Mouse (Mus musculus) small intestine, adult 2 months (tissue): Measurements from ENCODE around the gene 1700066M21Rik. TPM values are rescaled to one million over a fixed set of nuclear protein-coding genes. Genes with fewer than 3 reads are reported as not detected.

ENCODE experiments used
- H3K27ac ChIP-seq: fragments of 200-500 bp; 2 replicates; pipeline ENCODE4 v1.5.1; 2012; ENCODE audit warnings: low read depth, low read length, control low read depth, inconsistent platforms; ENCODE audit not compliant: insufficient read depth
- H3K27me3 ChIP-seq: fragments of 200-500 bp; 2 replicates; pipeline ENCODE4 v1.6.1; 2012; ENCODE audit warnings: mild to moderate bottlenecking, moderate library complexity, low read length, inconsistent platforms; ENCODE audit not compliant: control insufficient read depth, insufficient read depth
- H3K36me3 ChIP-seq: fragments of 200-500 bp; 2 replicates; pipeline ENCODE4 v1.6.1; 2012; ENCODE audit warnings: mild to moderate bottlenecking, low read length, control low read depth, inconsistent platforms; ENCODE audit not compliant: control insufficient read depth, insufficient read depth
- H3K4me1 ChIP-seq: fragments of 200-500 bp; 2 replicates; pipeline ENCODE4 v1.6.1; 2012; ENCODE audit warnings: low read length, inconsistent platforms, mixed read lengths; ENCODE audit not compliant: control insufficient read depth, insufficient read depth, insufficient read length
- H3K4me3 ChIP-seq: fragments of 200-500 bp; 2 replicates; pipeline ENCODE4 v1.5.1; 2012; ENCODE audit warnings: low read depth, mild to moderate bottlenecking, control low read depth, inconsistent platforms, low read length, moderate library complexity
- CTCF ChIP-seq: fragments of 200-500 bp; IDR thresholded peaks from 2 replicates; pipeline ENCODE4 v1.5.1; 2012; ENCODE audit warnings: low read depth, mild to moderate bottlenecking, control low read depth, inconsistent platforms, low read length, moderate library complexity, mixed read lengths; ENCODE audit not compliant: insufficient replicate concordance, insufficient read length; ENCODE audit errors: extremely low read depth
- POLR2A ChIP-seq: fragments of 200-500 bp; IDR thresholded peaks from 2 replicates; pipeline ENCODE4 v1.6.1; 2012; ENCODE audit warnings: low read depth, mild to moderate bottlenecking, control low read depth, inconsistent platforms, low read length, moderate library complexity
- WGBS: fragments of 180-500 bp; shearing (Covaris S2); methylation state at CpG from one replicate; pipeline ENCODE4 v1.1.7; 2018; 5-methylcytosine and 5-hydroxymethylcytosine counted together
- polyA plus RNA-seq: library from polyadenylated mRNA; depleted of rRNA; stranded (reverse); fragments of >200 nt; gene quantifications from 2 replicates; pipeline ENCODE4 v1.2.3, GENCODE M21; 2012

Gene 1700066M21Rik
- polyA plus RNA-seq, 1 experiment: 10.2 TPM

GRCm38 (mm10) chr1:57392417-57392816, 15.0 kb downstream of the 1700066M21Rik start:
- H3K27ac ChIP-seq: no peak overlapping the region
- TF ChIP-seq POLR2A (no peak), CTCF (no peak)
- H3K4me1 ChIP-seq: no peaks in the 10 kb centered on the region
- H3K27me3 ChIP-seq: no peaks in the 10 kb centered on the region
- H3K4me3 ChIP-seq: no peak overlapping the region
- H3K36me3 ChIP-seq: peaks cover 28% of the 10 kb centered on the region
- 82% methylated on average over 4 of the region's 4 CpGs for whole genome bisulfite sequencing

GRCm38 (mm10) chr1:57394051-57394450, 16.6 kb downstream of the 1700066M21Rik start:
- WGBS: 55% methylated on average over 3 of the region's 3 CpGs
- Histone ChIP-seq H3K27me3 (no peaks in the 10 kb centered on the region), H3K36me3 (peaks cover 24% of the 10 kb centered on the region), H3K4me1 (no peaks in the 10 kb centered on the region), H3K4me3 (no peak overlapping the region), H3K27ac (no peak overlapping the region)
- TF ChIP-seq POLR2A (no peak), CTCF (no peak)

- 97% methylated on average over 2 of the region's 2 CpGs for WGBS
- TF ChIP-seq CTCF (no peak), POLR2A (no peak)
- no peak overlapping the region for H3K4me3 ChIP-seq
- H3K36me3 ChIP-seq: peaks cover 17% of the 10 kb centered on the region
- no peaks in the 10 kb centered on the region for H3K4me1 ChIP-seq
- H3K27ac ChIP-seq: no peak overlapping the region
- H3K27me3 ChIP-seq: no peaks in the 10 kb centered on the region
Measured at GRCm38 (mm10) chr1:57400321-57400720, 22.9 kb downstream of the 1700066M21Rik start.

GRCm38 (mm10) chr1:57400877-57401276, 23.5 kb downstream of the 1700066M21Rik start:
- Histone ChIP-seq H3K4me3 (no peak overlapping the region), H3K4me1 (no peaks in the 10 kb centered on the region), H3K27ac (no peak overlapping the region), H3K27me3 (no peaks in the 10 kb centered on the region), H3K36me3 (peaks cover 14% of the 10 kb centered on the region)
- 90% methylated on average over 2 of the region's 2 CpGs for WGBS
- TF ChIP-seq POLR2A (no peak), CTCF (no peak)

- no peaks in the 10 kb centered on the region for H3K4me1 ChIP-seq
- TF ChIP-seq POLR2A (no peak), CTCF (no peak)
- H3K36me3 ChIP-seq: peaks cover 10% of the 10 kb centered on the region
- no peak overlapping the region for H3K4me3 ChIP-seq
- H3K27me3 ChIP-seq: no peaks in the 10 kb centered on the region
- WGBS: 92% methylated on average over 5 of the region's 5 CpGs
- no peak overlapping the region for H3K27ac ChIP-seq
Measured at GRCm38 (mm10) chr1:57402116-57402515, 24.7 kb downstream of the 1700066M21Rik start.

- peaks cover 2% of the 10 kb centered on the region; the same call in 1 of the 2 replicates for H3K4me1 ChIP-seq
- WGBS: under 1% methylated on average over 72 of the region's 72 CpGs
- TF ChIP-seq POLR2A: peak; percentile 46
- TF ChIP-seq CTCF: no peak; the same call in 1 of the 2 replicates
- peak within 1 kb of the TSS; percentile 89 for H3K27ac ChIP-seq
- H3K4me3 ChIP-seq: peak within 1 kb of the TSS; percentile 95
- no peaks in the 10 kb centered on the region for H3K27me3 ChIP-seq
- peaks cover 2% of the 10 kb centered on the region; the same call in 1 of the 2 replicates for H3K36me3 ChIP-seq
Measured at GRCm38 (mm10) chr1:57406187-57407151, 29.0 kb downstream of the 1700066M21Rik start, which contains the start of the genes Maip1 and Tyw5. Maip1 (plus strand) TSS chr1:57406328. Tyw5 (minus strand) TSS chr1:57407101.

GRCm38 (mm10) chr1:57408994-57409393, 31.6 kb downstream of the 1700066M21Rik start:
- Histone ChIP-seq H3K4me1 (peaks cover 2% of the 10 kb centered on the region; the same call in 1 of the 2 replicates), H3K36me3 (peaks cover 21% of the 10 kb centered on the region), H3K27ac (no peak overlapping the region), H3K4me3 (no peak overlapping the region), H3K27me3 (no peaks in the 10 kb centered on the region)
- 79% methylated on average over 2 of the region's 2 CpGs for WGBS
- TF ChIP-seq CTCF: no peak
- no peak for TF ChIP-seq POLR2A
